Mouse (Mus musculus): ENCODE measurements at regions not wholly inside any gene's neighbourhood (a gene's known extent, or its start where the extent isn't known, plus 50 kb on each side); places are given as distances from the start of the nearest gene placed in this dataset.
A peak's percentile ranks its signal among the peaks of the same experiment; 100 is the strongest.

GRCm38 (mm10) chr16:55663946-55664345 is 174.8 kb downstream of the Nfkbiz start:
- DNase-seq (ENCODE audit: low spot score): no peak

GRCm38 (mm10) chr16:55636667-55637450 is 201.8 kb downstream of the Nfkbiz start:
- no peak for DNase-seq (ENCODE audit: low spot score)

GRCm38 (mm10) chr16:55636224-55636623 is 202.5 kb downstream of the Nfkbiz start:
- peak; percentile 30 for DNase-seq (ENCODE audit: low spot score)

- DNase-seq (ENCODE audit: low spot score): no peak
These were observed 204.0 kb downstream of the Nfkbiz start for GRCm38 (mm10) chr16:55634691-55635090.

GRCm38 (mm10) chr16:55632220-55632619 is 206.5 kb downstream of the Nfkbiz start:
- no peak for DNase-seq (ENCODE audit: low spot score)

GRCm38 (mm10) chr16:55631637-55632036 is 207.1 kb downstream of the Nfkbiz start:
- DNase-seq (ENCODE audit: low spot score): no peak

GRCm38 (mm10) chr16:55631048-55631447 is 207.7 kb downstream of the Nfkbiz start:
- DNase-seq (ENCODE audit: low spot score): no peak

- DNase-seq (ENCODE audit: low spot score): no peak
These were observed 211.2 kb downstream of the Nfkbiz start for GRCm38 (mm10) chr16:55627531-55627930.

GRCm38 (mm10) chr16:55623422-55623821 is 215.3 kb downstream of the Nfkbiz start:
- no peak for DNase-seq (ENCODE audit: low spot score)

- no peak for DNase-seq (ENCODE audit: low spot score)
These were observed 219.0 kb downstream of the Nfkbiz start for GRCm38 (mm10) chr16:55619731-55620130.

GRCm38 (mm10) chr16:55617958-55618357 is 220.7 kb downstream of the Nfkbiz start:
- no peak for DNase-seq (ENCODE audit: low spot score)

- DNase-seq (ENCODE audit: low spot score): no peak
These were observed 221.2 kb downstream of the Nfkbiz start for GRCm38 (mm10) chr16:55617506-55617905.

- no peak for DNase-seq (ENCODE audit: low spot score)
These were observed 222.1 kb downstream of the Nfkbiz start for GRCm38 (mm10) chr16:55616408-55617120.

GRCm38 (mm10) chr16:55612873-55613272 is 225.8 kb downstream of the Nfkbiz start:
- DNase-seq (ENCODE audit: low spot score): no peak

- no peak for DNase-seq (ENCODE audit: low spot score)
These were observed 226.7 kb downstream of the Nfkbiz start for GRCm38 (mm10) chr16:55612001-55612400.

GRCm38 (mm10) chr16:55611172-55611571 is 227.5 kb downstream of the Nfkbiz start:
- no peak for DNase-seq (ENCODE audit: low spot score)

GRCm38 (mm10) chr16:55608361-55608760 is 230.3 kb downstream of the Nfkbiz start:
- peak; percentile 12 for DNase-seq (ENCODE audit: low spot score)

- no peak for DNase-seq (ENCODE audit: low spot score)
These were observed 232.1 kb downstream of the Nfkbiz start for GRCm38 (mm10) chr16:55606447-55607239.

GRCm38 (mm10) chr16:55603611-55604010 is 235.1 kb downstream of the Nfkbiz start:
- no peak for DNase-seq (ENCODE audit: low spot score)

GRCm38 (mm10) chr16:55589382-55589956 is 249.2 kb downstream of the Nfkbiz start:
- no peak for DNase-seq (ENCODE audit: low spot score)

- DNase-seq (ENCODE audit: low spot score): no peak
These were observed 251.6 kb downstream of the Nfkbiz start for GRCm38 (mm10) chr16:55587138-55587537.

- no peak for DNase-seq (ENCODE audit: low spot score)
These were observed 255.8 kb downstream of the Nfkbiz start for GRCm38 (mm10) chr16:55582906-55583305.

Measured in MN1 (cell line).